ENCODE assay signal across 32 mouse cellular contexts in the genomic region with DNA sequence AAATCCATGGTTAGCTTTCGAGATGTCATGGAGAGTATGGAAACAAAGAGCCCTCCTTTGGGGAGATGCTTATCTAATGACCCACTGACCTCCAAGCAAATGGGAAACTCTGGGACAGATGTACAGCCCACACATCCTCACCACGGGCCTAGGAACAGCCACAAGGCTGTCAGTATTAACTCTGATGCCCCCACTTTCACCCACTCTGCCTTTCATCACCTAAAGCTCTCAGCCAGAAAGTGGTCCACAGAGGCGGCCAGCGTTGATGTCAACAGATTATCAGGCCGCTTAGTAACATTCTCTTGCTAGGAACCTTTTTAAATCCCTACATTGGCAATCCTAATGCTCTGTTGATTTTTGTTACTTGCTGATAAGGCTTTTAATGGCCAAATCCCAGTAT.
DNase-seq lines count a peak whose midpoint lies in the region; ATAC-seq and TF ChIP-seq lines count a peak whose summit lies in the region.
"Had no signal": no experiment of that assay in that cellular context is flagged by ENCODE, and none has a peak within 500 bp of the region (broad histone marks: within the 10 kb centered on the region; RNA-seq: fewer than 3 reads in every experiment).

No protein-coding gene starts in this region.

- TF ChIP-seq POLR2A in brain, embryonic 14.5 days (IDR thresholded peaks at IDR 0.05; ENCODE audit: borderline replicate concordance, extremely low read depth, insufficient read depth, insufficient read length, poor library complexity, severe bottlenecking): no peak

- H3K4me1 ChIP-seq in heart, embryonic 13.5 days: peaks cover 15% of the 10 kb centered on the region
- no peaks in the 10 kb centered on the region for H3K4me1 ChIP-seq in midbrain, embryonic 11.5 days (ENCODE audit: control insufficient read depth, insufficient read depth, low read length)
- H3K4me1 ChIP-seq in midbrain, embryonic 10.5 days: no peaks in the 10 kb centered on the region
- H3K4me1 ChIP-seq: embryonic facial prominence, embryonic 13.5 days; forebrain, embryonic 13.5 days; hindbrain, embryonic 15.5 days; neural tube, embryonic 12.5 days had no signal

- H3K9ac ChIP-seq in heart, embryonic 13.5 days: no peak overlapping the region
- H3K9ac ChIP-seq in midbrain, embryonic 11.5 days (ENCODE audit: low read length): no peak overlapping the region
- H3K9ac ChIP-seq: embryonic facial prominence, embryonic 13.5 days; forebrain, embryonic 13.5 days; hindbrain, embryonic 15.5 days; liver, embryonic 14.5 days; neural tube, embryonic 12.5 days had no signal

- ATAC-seq in heart, embryonic 13.5 days (ENCODE audit: extremely low read depth, insufficient number of reproducible peaks, low FRiP score, low TSS enrichment): no peak
- ATAC-seq in midbrain, embryonic 11.5 days (ENCODE audit: low FRiP score): peak; percentile 58; the same call in 1 of the 2 replicates
- ATAC-seq: activated CD4-positive, CD25-positive, alpha-beta regulatory T cell, adult 4 months; forebrain, embryonic 13.5 days; inflammation-experienced regulatory T-cells, adult 6 months had no signal

- H3K4me3 ChIP-seq in heart, embryonic 13.5 days: no peak overlapping the region
- H3K4me3 ChIP-seq in midbrain, embryonic 11.5 days (ENCODE audit: low read depth, low read length): no peak overlapping the region
- H3K4me3 ChIP-seq in midbrain, embryonic 10.5 days: no peak overlapping the region
- H3K4me3 ChIP-seq: embryonic facial prominence, embryonic 13.5 days; erythroblast, embryonic 14.5 days; forebrain, embryonic 13.5 days; hindbrain, embryonic 15.5 days; myocyte; neural tube, embryonic 12.5 days had no signal

- 12% methylated on average over 5 of the region's 5 CpGs for WGBS in heart, embryonic 13.5 days
- 52% methylated on average over 5 of the region's 5 CpGs for WGBS in midbrain, embryonic 11.5 days
- 44% methylated on average over 5 of the region's 5 CpGs for WGBS in midbrain, embryonic 10.5 days

- no peaks in the 10 kb centered on the region for H3K27me3 ChIP-seq in heart, embryonic 13.5 days (replicated peaks)
- H3K27me3 ChIP-seq in midbrain, embryonic 11.5 days (ENCODE audit: control insufficient read depth, insufficient read depth, low read length): no peaks in the 10 kb centered on the region
- H3K27me3 ChIP-seq in midbrain, embryonic 10.5 days (ENCODE audit: low read depth, poor library complexity, severe bottlenecking): no peaks in the 10 kb centered on the region
- H3K27me3 ChIP-seq: CH12.LX; embryonic facial prominence, embryonic 13.5 days; forebrain, embryonic 13.5 days; hindbrain, embryonic 15.5 days; neural tube, embryonic 12.5 days had no signal

- H3K9me3 ChIP-seq in heart, embryonic 13.5 days: no peaks in the 10 kb centered on the region
- no peaks in the 10 kb centered on the region for H3K9me3 ChIP-seq in midbrain, embryonic 11.5 days (ENCODE audit: control insufficient read depth, low read length)
- no peaks in the 10 kb centered on the region for H3K9me3 ChIP-seq in midbrain, embryonic 10.5 days (replicated peaks)
- H3K9me3 ChIP-seq: embryonic facial prominence, embryonic 13.5 days; forebrain, embryonic 13.5 days; hindbrain, embryonic 15.5 days; neural tube, embryonic 12.5 days had no signal

- H3K27ac ChIP-seq in heart, embryonic 13.5 days (replicated peaks): no peak overlapping the region
- no peak overlapping the region for H3K27ac ChIP-seq in midbrain, embryonic 11.5 days (ENCODE audit: low read depth, low read length)
- no peak overlapping the region for H3K27ac ChIP-seq in midbrain, embryonic 10.5 days (replicated peaks)
- H3K27ac ChIP-seq: embryonic facial prominence, embryonic 13.5 days; forebrain, embryonic 13.5 days; hindbrain, embryonic 15.5 days; liver, embryonic 14.5 days; neural tube, embryonic 12.5 days had no signal

- H3K4me2 ChIP-seq in heart, embryonic 13.5 days: 0 out of 2 replicates have a peak overlapping the region, but pooled peaks have one; percentile 7
- H3K4me2 ChIP-seq in midbrain, embryonic 11.5 days: no peak overlapping the region
- H3K4me2 ChIP-seq: embryonic facial prominence, embryonic 13.5 days; forebrain, embryonic 13.5 days; hindbrain, embryonic 15.5 days; neural tube, embryonic 12.5 days had no signal

- H3K36me3 ChIP-seq in heart, embryonic 13.5 days: no peaks in the 10 kb centered on the region
- no peaks in the 10 kb centered on the region for H3K36me3 ChIP-seq in midbrain, embryonic 11.5 days (ENCODE audit: control insufficient read depth, insufficient read depth, low read length)
- H3K36me3 ChIP-seq in midbrain, embryonic 10.5 days: no peaks in the 10 kb centered on the region
- H3K36me3 ChIP-seq: embryonic facial prominence, embryonic 13.5 days; hindbrain, embryonic 15.5 days; neural tube, embryonic 12.5 days had no signal

- no peak for TF ChIP-seq CTCF in brain, embryonic 14.5 days (IDR thresholded peaks at IDR 0.05; ENCODE audit: borderline replicate concordance, extremely low read depth, insufficient read depth, insufficient read length)

- DNase-seq in embryo, embryonic 10 days (ENCODE audit: low spot score): peak; percentile 7
- no peak for DNase-seq in embryo, embryonic 9.5 days (ENCODE audit: extremely low spot score)
- DNase-seq in heart, adult 9 months (ENCODE audit: low spot score in 2 of 2): no peak
- no peak for DNase-seq in midbrain, embryonic 11.5 days (ENCODE audit: low spot score, missing footprints)
- no peak for DNase-seq in midbrain, embryonic 10.5 days (ENCODE audit: low spot score)
- DNase-seq in brain, embryonic 14.5 days (ENCODE audit: low read depth): peak; percentile 38
- no peak for DNase-seq in kidney, postnatal 4 days
- DNase-seq: adrenal gland, adult 2 months; adrenal gland, postnatal 36 days; cerebellum, adult 2 months; cerebellum, postnatal 14 days; gastrocnemius, postnatal 10 days; kidney, adult 11 months; kidney, postnatal 14 days; liver; lung, adult 2 months; lung, postnatal 10 days; right cerebral cortex, adult 18-20 months; spleen, adult 18-20 months; thymus, adult 2 months; thymus, postnatal 36 days had no signal

Comparison
In these comparisons a context has a peak if more than half of its experiments do, and no peak if none do; other contexts are left out.
1. DNase-seq: peak in embryo, embryonic 10 days (single experiment) and brain, embryonic 14.5 days (single experiment); none in embryo, embryonic 9.5 days (single experiment), heart, adult 9 months (0 of 2), midbrain, embryonic 11.5 days (single experiment), midbrain, embryonic 10.5 days (single experiment) and kidney, postnatal 4 days (0 of 2).